Mouse (Mus musculus) adrenal gland, postnatal 36 days (tissue): ENCODE results near the gene Fancg. TPM values are rescaled to one million over a fixed set of nuclear protein-coding genes. Genes with fewer than 3 reads are reported as not detected.

Experiments used
- total RNA-seq, 2 experiments: library from RNA; stranded (reverse); gene quantifications; 2 replicates each; pipeline ENCODE4 v1.2.3; 2021

Fancg gene
- total RNA-seq, 2 experiments from 2014 or later, result 6.3 to 14.2 TPM

Other genes with a start within 250 kb of the Fancg start
- 1 to 10 TPM; 2.7 to 5.5 TPM for gene Ccl21a, start 236.5 kb downstream of the Fancg start, total RNA-seq
- not detected for gene Fam205a1, start 156.6 kb downstream of the Fancg start, total RNA-seq
- gene Gm12394, start 153.7 kb downstream of the Fancg start, total RNA-seq, result under 1 TPM; 0.16 to 0.20 TPM
- not detected for gene Fam205c, start 136.3 kb downstream of the Fancg start, total RNA-seq
- 1 to 10 TPM; 1.3 to 1.8 TPM for gene Phf24, start 93.8 kb downstream of the Fancg start, total RNA-seq
- gene Dnajb5, start 60.7 kb downstream of the Fancg start, total RNA-seq, result 10 to 100 TPM; 10.9 to 35.1 TPM
- not detected for gene 1700022I11Rik, start 40.9 kb downstream of the Fancg start, total RNA-seq
- 100 to 1,000 TPM; 332 to 368 TPM for gene Vcp, start 10.0 kb downstream of the Fancg start, total RNA-seq
- gene Pigo, start 15.3 kb upstream of the Fancg start, total RNA-seq, result 10 to 100 TPM; 16.0 to 19.6 TPM
- gene Stoml2, start 21.2 kb upstream of the Fancg start, total RNA-seq, result 100 to 1,000 TPM; 191 to 261 TPM
- gene Fam214b, start 35.7 kb upstream of the Fancg start, total RNA-seq, result 10 to 100 TPM; 44.0 to 57.2 TPM
- gene Unc13b, start 48.4 kb upstream of the Fancg start, total RNA-seq, result 10 to 100 TPM; 10.5 to 12.4 TPM